Mouse (Mus musculus) kidney, postnatal 14 days (tissue): ENCODE measurements around the gene Gm21190.
"Not testable (repeated sequence)": the region's sequence is repeated elsewhere in the genome, so short reads cannot be mapped to it uniquely, and the experiment has no call there.

Experiments used
- DNase-seq: peaks from one replicate; pipeline ENCODE4 v3.0.0; 2022; ENCODE audit warnings: mixed read lengths

Gene Gm21190

DNA sequence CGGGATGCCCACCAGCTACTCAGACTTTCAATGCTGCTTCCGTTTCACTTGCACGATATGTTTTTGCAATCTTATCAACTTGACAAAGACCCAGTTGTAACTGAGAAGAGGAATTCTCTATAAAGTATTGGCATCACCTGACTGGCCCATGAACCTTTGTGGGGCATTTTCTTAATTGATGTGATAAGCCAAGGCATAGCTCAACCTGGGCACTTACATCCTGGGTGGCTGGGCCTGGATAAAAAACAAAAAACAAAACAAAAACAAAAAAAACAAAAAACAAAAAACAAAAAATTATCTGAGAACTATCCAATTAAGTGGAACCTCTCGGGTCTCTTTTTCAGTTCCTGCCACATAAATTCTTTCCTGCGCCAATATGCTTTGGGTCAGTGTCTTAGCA, 40.3 kb downstream of the Gm21190 start:
- no peak for DNase-seq

DNA sequence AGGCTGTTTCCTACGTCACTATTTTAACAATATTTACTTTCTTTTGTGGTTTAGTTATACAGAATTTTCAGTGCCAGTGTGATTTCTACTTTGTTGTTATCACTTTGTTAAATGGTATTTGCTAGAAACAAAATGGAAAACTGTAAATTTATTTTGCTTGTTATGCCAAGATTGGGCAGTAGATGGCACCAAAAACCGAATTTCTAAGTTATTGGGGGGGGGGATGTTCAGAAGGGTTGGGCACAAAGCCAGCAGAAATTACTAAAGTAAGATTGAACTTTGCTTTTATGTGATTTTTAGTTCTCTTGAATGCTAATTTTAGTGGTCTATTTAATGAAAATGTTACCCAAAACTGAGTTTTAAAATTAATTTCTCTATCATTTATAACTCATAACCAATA, 44.4 kb downstream of the Gm21190 start:
- DNase-seq, result not testable (repeated sequence)

DNA sequence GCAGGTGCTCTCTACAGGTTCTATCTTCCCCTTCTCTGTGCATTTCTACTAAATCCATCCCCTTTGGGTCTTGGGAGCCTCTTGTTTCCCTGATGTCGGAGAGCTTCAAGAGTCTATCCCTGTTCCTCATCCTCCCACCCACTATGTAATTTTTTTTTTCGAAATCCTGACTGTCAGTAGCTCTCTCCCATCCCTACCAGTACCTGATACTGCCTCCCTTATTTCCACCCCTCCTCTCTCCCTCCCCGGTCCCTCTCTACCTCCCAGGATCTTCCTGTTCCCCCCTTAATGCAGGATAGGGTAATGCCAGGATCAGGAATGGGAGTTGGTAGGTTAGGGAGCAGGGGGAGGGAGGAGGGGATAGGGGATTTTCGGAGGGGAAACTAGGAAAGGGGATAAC, 45.4 kb downstream of the Gm21190 start:
- DNase-seq, result not testable (repeated sequence)

DNA sequence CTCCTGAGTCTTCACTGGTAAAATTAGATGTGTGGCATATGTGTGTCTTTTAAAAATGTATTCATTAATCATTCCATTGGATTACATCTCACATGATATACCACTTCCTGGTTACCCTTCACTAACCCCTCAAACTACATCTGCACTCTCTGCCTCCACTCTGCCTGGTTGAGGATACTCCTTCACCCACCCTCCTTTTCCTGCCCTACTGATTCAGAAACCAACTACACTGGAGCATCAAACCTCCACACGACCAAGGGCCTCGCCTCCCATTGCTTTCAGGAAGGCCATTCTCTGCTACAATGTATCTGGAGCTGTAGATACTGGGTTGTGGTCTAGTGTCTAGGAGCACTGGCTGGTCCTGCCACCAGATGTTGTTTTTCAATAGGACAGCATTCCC, 46.2 kb downstream of the Gm21190 start:
- peak; percentile 11 for DNase-seq

DNA sequence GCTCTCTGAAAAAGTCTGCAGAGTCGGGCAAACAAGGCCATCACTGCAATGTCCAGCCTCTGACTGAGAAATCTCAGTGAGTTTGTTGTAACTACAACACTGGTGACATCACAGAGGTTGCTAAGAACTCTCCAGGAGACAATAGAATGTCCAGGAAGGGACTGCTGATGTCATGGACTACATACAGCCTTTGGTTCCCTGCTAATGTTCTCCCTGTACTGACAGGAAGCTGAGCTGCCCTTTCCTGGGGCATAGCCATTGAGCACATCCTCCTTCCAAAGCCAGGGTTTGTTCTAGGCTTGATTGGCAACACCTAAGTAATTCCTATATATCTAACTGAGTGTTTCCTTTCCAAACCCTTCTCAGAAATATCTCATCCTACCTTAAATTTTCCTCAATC, 52.6 kb downstream of the Gm21190 start, which contains the start of gene Gm21149:
Gene Gm21149 (minus strand): TSS at position 101 of the 400 bp plus-strand sequence.
- not testable (repeated sequence) for DNase-seq
